Mouse (Mus musculus) lung, postnatal 4 days (tissue): ENCODE measurements at regions not wholly inside any gene's neighbourhood (a gene's known extent, or its start where the extent isn't known, plus 50 kb on each side); places are given as distances from the start of the nearest gene placed in this dataset.
A peak's percentile ranks its signal among the peaks of the same experiment; 100 is the strongest.

Experiments used
- DNase-seq, 2 experiments: peaks; one replicate each; pipeline ENCODE4 v3.0.0; 2021

GRCm38 (mm10) chr8:26697579-26698084, 279.5 kb upstream of the Zfp703 start:
- DNase-seq, result peak in 1 of 2 experiments; percentile 7

- DNase-seq, result peak; percentile 59 to 66
Observed at GRCm38 (mm10) chr8:26698580-26698979, 278.5 kb upstream of the Zfp703 start.

GRCm38 (mm10) chr8:26706048-26706767, 270.9 kb upstream of the Zfp703 start:
- DNase-seq, result no peak

GRCm38 (mm10) chr8:26706768-26707156, 270.4 kb upstream of the Zfp703 start:
- no peak for DNase-seq

GRCm38 (mm10) chr8:26713836-26714235, 263.3 kb upstream of the Zfp703 start:
- no peak for DNase-seq

- DNase-seq, result no peak
Observed at GRCm38 (mm10) chr8:26714714-26715113, 262.4 kb upstream of the Zfp703 start.

- no peak for DNase-seq
Observed at GRCm38 (mm10) chr8:26718409-26719355, 258.4 kb upstream of the Zfp703 start.

- no peak for DNase-seq
Observed at GRCm38 (mm10) chr8:26722766-26723165, 254.4 kb upstream of the Zfp703 start.

- DNase-seq, result no peak
Observed at GRCm38 (mm10) chr8:26724628-26725027, 252.5 kb upstream of the Zfp703 start.

GRCm38 (mm10) chr8:26725521-26725920, 251.6 kb upstream of the Zfp703 start:
- no peak for DNase-seq

GRCm38 (mm10) chr8:26729351-26729750, 247.8 kb upstream of the Zfp703 start:
- no peak for DNase-seq

- no peak for DNase-seq
Observed at GRCm38 (mm10) chr8:26731111-26731510, 246.0 kb upstream of the Zfp703 start.

- DNase-seq, result no peak
Observed at GRCm38 (mm10) chr8:26744424-26744823, 232.7 kb upstream of the Zfp703 start.

GRCm38 (mm10) chr8:26746811-26747210, 230.3 kb upstream of the Zfp703 start:
- DNase-seq, result no peak

GRCm38 (mm10) chr8:26747241-26747972, 229.7 kb upstream of the Zfp703 start:
- peak; percentile 53 to 75 for DNase-seq

GRCm38 (mm10) chr8:26748161-26748971, 228.8 kb upstream of the Zfp703 start:
- DNase-seq, result no peak

- no peak for DNase-seq
Observed at GRCm38 (mm10) chr8:26748972-26749291, 228.2 kb upstream of the Zfp703 start.

GRCm38 (mm10) chr8:26750120-26750519, 227.0 kb upstream of the Zfp703 start:
- no peak for DNase-seq

GRCm38 (mm10) chr8:26751651-26752050, 225.5 kb upstream of the Zfp703 start:
- no peak for DNase-seq

- DNase-seq, result no peak
Observed at GRCm38 (mm10) chr8:26756452-26756851, 220.7 kb upstream of the Zfp703 start.

GRCm38 (mm10) chr8:26760726-26761125, 216.4 kb upstream of the Zfp703 start:
- no peak for DNase-seq
